Mouse (Mus musculus): Measurements from ENCODE around the gene Tubb5.
A peak's percentile ranks its signal among the peaks of the same experiment; 100 is the strongest.

DNA sequence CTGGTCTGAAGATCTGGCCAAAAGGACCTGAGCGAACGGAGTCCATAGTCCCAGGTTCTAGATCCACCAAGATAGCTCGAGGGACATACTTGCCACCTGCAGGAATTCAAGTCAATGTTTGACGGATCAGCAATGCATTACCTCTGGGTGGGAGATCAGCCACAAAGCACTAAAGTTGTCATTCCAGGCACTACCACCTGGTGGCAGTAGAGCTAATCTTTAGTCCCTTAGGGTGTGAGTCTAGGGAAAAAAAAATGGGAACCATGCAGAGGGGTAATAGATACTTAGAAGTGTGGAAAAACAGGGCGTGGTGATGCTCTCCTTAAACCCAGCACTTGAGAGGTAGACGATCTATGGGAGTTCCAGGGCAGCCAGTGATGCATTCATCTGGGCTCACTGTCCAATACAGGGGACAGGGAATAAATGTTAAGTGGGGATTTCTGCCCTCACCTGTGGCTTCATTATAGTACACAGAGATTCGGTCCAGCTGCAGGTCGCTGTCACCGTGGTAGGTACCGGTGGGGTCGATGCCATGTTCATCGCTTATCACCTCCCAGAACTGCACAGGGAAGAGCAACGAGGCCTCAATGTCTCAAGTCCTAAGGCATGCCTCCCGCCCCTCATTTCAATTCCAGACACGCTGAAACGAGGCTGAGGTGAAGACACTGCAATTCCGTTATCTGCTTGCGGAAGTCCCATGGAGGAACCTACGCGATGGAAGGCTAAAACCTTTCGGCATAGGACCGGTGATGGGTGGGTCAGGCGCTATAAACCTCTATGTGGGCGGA, 1.7 kb downstream of the Tubb5 start:
- TF ChIP-seq CTCF (conservative IDR thresholded peaks at IDR 0.05; ENCODE audit: low read length): peak; percentile 86
- no peak for TF ChIP-seq NANOG (IDR thresholded peaks at IDR 0.05; ENCODE audit: borderline replicate concordance, low read length)
- no peak for TF ChIP-seq POU5F1 (IDR thresholded peaks at IDR 0.05; ENCODE audit: borderline replicate concordance, low read length)
